Mouse (Mus musculus) forebrain, embryonic 14.5 days (tissue): ENCODE results near the gene Galr2. TPM values are rescaled to one million over a fixed set of nuclear protein-coding genes. Genes with fewer than 3 reads are reported as not detected.

Source experiments
- ATAC-seq: fragments of 200-750 bp; cut with Nextera tagmentation; 2 replicates; pipeline ENCODE4 v1.8.0; 2017; ENCODE audit warnings: mild to moderate bottlenecking, moderate library complexity
- DNase-seq: peaks from one replicate; pipeline ENCODE4 v3.0.0-alpha.2; 2015; ENCODE audit warnings: low spot score
- H3K27ac ChIP-seq: fragments of 300-500 bp; sonication (generic); 2 replicates; pipeline ENCODE4 v1.5.1; 2014; ENCODE audit warnings: low read depth, mild to moderate bottlenecking, control low read depth, low read length, moderate library complexity
- H3K27me3 ChIP-seq: fragments of 300-500 bp; sonication (generic); replicated peaks from 2 replicates; pipeline ENCODE4 v1.6.1; 2014; ENCODE audit warnings: low read length, control low read depth, mixed read lengths; ENCODE audit not compliant: control insufficient read depth, insufficient read depth
- H3K36me3 ChIP-seq: fragments of 300-500 bp; sonication (generic); 2 replicates; pipeline ENCODE4 v1.6.1; 2014; ENCODE audit warnings: low read length, control low read depth; ENCODE audit not compliant: control insufficient read depth, insufficient read depth
- H3K4me1 ChIP-seq: fragments of 300-500 bp; sonication (generic); 2 replicates; pipeline ENCODE4 v1.6.1; 2014; ENCODE audit warnings: antibody characterized with exemption, low read length, control low read depth; ENCODE audit not compliant: control insufficient read depth, insufficient read depth
- H3K4me2 ChIP-seq: fragments of 300-500 bp; sonication (generic); 2 replicates; pipeline ENCODE4 v1.6.1; 2014; ENCODE audit warnings: mild to moderate bottlenecking, control low read depth, low read length
- H3K4me3 ChIP-seq: fragments of 300-500 bp; sonication (generic); 2 replicates; pipeline ENCODE4 v1.5.1; 2014; ENCODE audit warnings: low read depth, low read length, control low read depth
- H3K9ac ChIP-seq: fragments of 300-500 bp; sonication (generic); 2 replicates; pipeline ENCODE4 v1.6.1; 2014; ENCODE audit warnings: mild to moderate bottlenecking, low read length, control low read depth, moderate library complexity
- H3K9me3 ChIP-seq: fragments of 300-500 bp; sonication (generic); replicated peaks from 2 replicates; pipeline ENCODE4 v1.6.1; 2016; ENCODE audit warnings: low read length, control low read depth, mixed read lengths; ENCODE audit not compliant: control insufficient read depth
- WGBS: fragments of 180-500 bp; shearing (Covaris S2); extraction: QIAGEN DNeasy Blood & Tissue Kit; methylation state at CpG from one replicate; pipeline ENCODE4 v1.1.7; 2014; 5-methylcytosine and 5-hydroxymethylcytosine counted together
- polyA plus RNA-seq: library from polyadenylated mRNA; unstranded; fragments of >200 nt; fragmentation: Nextera tagmentation; extraction: Ambion mirVana; gene quantifications from 2 replicates; pipeline ENCODE4 v1.2.1, GENCODE M21; 2014

Gene Galr2
- polyA plus RNA-seq, 1 experiment from 2014 or later: 0.09 TPM

GRCm38 (mm10) chr11:116265352-116265751 is 15.4 kb upstream of the Galr2 start:
- Histone ChIP-seq H3K9ac (no peak overlapping the region), H3K4me1 (no peaks in the 10 kb centered on the region), H3K4me3 (no peak overlapping the region), H3K9me3 (no peaks in the 10 kb centered on the region), H3K36me3 (peaks cover 95% of the 10 kb centered on the region), H3K4me2 (no peak overlapping the region), H3K27me3 (no peaks in the 10 kb centered on the region), H3K27ac (no peak overlapping the region)
- 84% methylated on average over 11 of the region's 11 CpGs for WGBS
- DNase-seq: no peak
- no peak; the same call in 1 of the 2 replicates for ATAC-seq

- ATAC-seq (no peak), DNase-seq (no peak)
- no peak overlapping the region for H3K4me3 ChIP-seq
- WGBS: 97% methylated on average over 4 of the region's 4 CpGs
- H3K36me3 ChIP-seq: peaks cover 95% of the 10 kb centered on the region
- H3K9ac ChIP-seq: no peak overlapping the region
- H3K27ac ChIP-seq: no peak overlapping the region
- no peak overlapping the region for H3K4me2 ChIP-seq
- no peaks in the 10 kb centered on the region for H3K9me3 ChIP-seq
- no peaks in the 10 kb centered on the region for H3K4me1 ChIP-seq
- no peaks in the 10 kb centered on the region for H3K27me3 ChIP-seq
These were observed 14.9 kb upstream of the Galr2 start for GRCm38 (mm10) chr11:116265850-116266249.

- Histone ChIP-seq H3K36me3 (peaks cover 89% of the 10 kb centered on the region), H3K9ac (no peak overlapping the region), H3K4me2 (no peak overlapping the region), H3K4me1 (peaks cover 3% of the 10 kb centered on the region), H3K4me3 (no peak overlapping the region), H3K9me3 (no peaks in the 10 kb centered on the region), H3K27me3 (no peaks in the 10 kb centered on the region), H3K27ac (no peak overlapping the region)
- ATAC-seq: no peak
- WGBS: 86% methylated on average over 8 of the region's 8 CpGs
- DNase-seq: no peak
These were observed 13.1 kb upstream of the Galr2 start for GRCm38 (mm10) chr11:116267637-116268036.

- H3K9me3 ChIP-seq: no peaks in the 10 kb centered on the region
- WGBS: 96% methylated on average over 6 of the region's 6 CpGs
- no peak for DNase-seq
- no peak overlapping the region for H3K9ac ChIP-seq
- H3K4me1 ChIP-seq: peaks cover 10% of the 10 kb centered on the region
- H3K27ac ChIP-seq: no peak overlapping the region
- no peak overlapping the region for H3K4me2 ChIP-seq
- ATAC-seq: no peak
- H3K4me3 ChIP-seq: no peak overlapping the region
- H3K27me3 ChIP-seq: no peaks in the 10 kb centered on the region
- H3K36me3 ChIP-seq: peaks cover 82% of the 10 kb centered on the region
These were observed 12.4 kb upstream of the Galr2 start for GRCm38 (mm10) chr11:116268313-116268712.

GRCm38 (mm10) chr11:116269560-116269959 is 11.2 kb upstream of the Galr2 start:
- H3K27ac ChIP-seq: no peak overlapping the region
- no peak for DNase-seq
- H3K9me3 ChIP-seq: no peaks in the 10 kb centered on the region
- H3K4me3 ChIP-seq: no peak overlapping the region
- no peak overlapping the region for H3K9ac ChIP-seq
- no peak overlapping the region for H3K4me2 ChIP-seq
- peaks cover 11% of the 10 kb centered on the region for H3K4me1 ChIP-seq
- ATAC-seq: no peak
- 76% methylated on average over 8 of the region's 8 CpGs for WGBS
- H3K27me3 ChIP-seq: no peaks in the 10 kb centered on the region
- peaks cover 69% of the 10 kb centered on the region for H3K36me3 ChIP-seq

- H3K36me3 ChIP-seq: peaks cover 40% of the 10 kb centered on the region
- 61% methylated on average over 12 of the region's 12 CpGs for WGBS
- H3K27ac ChIP-seq: no peak overlapping the region
These were observed 7.9 kb upstream of the Galr2 start for GRCm38 (mm10) chr11:116272589-116273468.

GRCm38 (mm10) chr11:116273469-116274044 is 7.2 kb upstream of the Galr2 start:
- under 1% methylated on average over 39 of the region's 39 CpGs for WGBS
- peak; percentile 62 for ATAC-seq

More at GRCm38 (mm10) chr11:116272589-116273468, 7.9 kb upstream of the Galr2 start:
- Histone ChIP-seq H3K4me3 (peak overlapping the region; percentile 89), H3K4me1 (peaks cover 15% of the 10 kb centered on the region), H3K4me2 (peak overlapping the region; percentile 95), H3K9me3 (no peaks in the 10 kb centered on the region), H3K9ac (peak overlapping the region; percentile 87), H3K27me3 (no peaks in the 10 kb centered on the region)
- no peak for DNase-seq
- no peak for ATAC-seq

GRCm38 (mm10) chr11:116274045-116274666 is 6.6 kb upstream of the Galr2 start, which contains the start of gene Srp68:
Gene Srp68 (minus strand): TSS chr11:116274217.
- ATAC-seq (peak; percentile 99), DNase-seq (peak; percentile 97)
- Histone ChIP-seq H3K27ac (peak within 1 kb of the TSS; percentile 86), H3K4me2 (peak within 1 kb of the TSS; percentile 95), H3K9me3 (no peaks in the 10 kb centered on the region), H3K27me3 (no peaks in the 10 kb centered on the region), H3K9ac (peak within 1 kb of the TSS; percentile 87), H3K4me1 (peaks cover 15% of the 10 kb centered on the region), H3K4me3 (peak within 1 kb of the TSS; percentile 89), H3K36me3 (peaks cover 27% of the 10 kb centered on the region)
- WGBS: 3% methylated on average over 32 of the region's 32 CpGs

More at GRCm38 (mm10) chr11:116273469-116274044, 7.2 kb upstream of the Galr2 start:
- Histone ChIP-seq H3K9ac (peak overlapping the region; percentile 87), H3K36me3 (peaks cover 33% of the 10 kb centered on the region), H3K4me2 (peak overlapping the region; percentile 95), H3K27me3 (no peaks in the 10 kb centered on the region), H3K4me3 (peak overlapping the region; percentile 89), H3K9me3 (no peaks in the 10 kb centered on the region), H3K27ac (peak overlapping the region; percentile 86), H3K4me1 (peaks cover 15% of the 10 kb centered on the region)
- DNase-seq: no peak
